Mouse (Mus musculus) heart, postnatal 0 days (tissue): ENCODE results near the gene Aatf. TPM values are rescaled to one million over a fixed set of nuclear protein-coding genes. Genes with fewer than 3 reads are reported as not detected.

Experiments used
- ATAC-seq: fragments of 200-750 bp; cut with Nextera tagmentation; 2 replicates; pipeline ENCODE4 v1.8.0; 2017; ENCODE audit warnings: low read depth, moderate number of reproducible peaks, moderate library complexity; ENCODE audit not compliant: insufficient read depth
- DNase-seq: peaks from one replicate; pipeline ENCODE4 v3.0.0-alpha.2; 2016; ENCODE audit warnings: low spot score
- H3K27ac ChIP-seq: fragments of 300-500 bp; sonication (generic); 2 replicates; pipeline ENCODE4 v1.5.1; 2014; ENCODE audit warnings: low read depth, mild to moderate bottlenecking
- H3K27me3 ChIP-seq: fragments of 300-500 bp; sonication (generic); 2 replicates; pipeline ENCODE4 v1.6.1; 2014; ENCODE audit warnings: low read length, mixed read lengths; ENCODE audit not compliant: control insufficient read depth, insufficient read depth
- H3K36me3 ChIP-seq: fragments of 300-500 bp; sonication (generic); replicated peaks from 2 replicates; pipeline ENCODE4 v1.6.1; 2014; ENCODE audit warnings: low read length, mixed read lengths; ENCODE audit not compliant: control insufficient read depth, insufficient read depth
- H3K4me1 ChIP-seq: fragments of 300-500 bp; sonication (generic); 2 replicates; pipeline ENCODE4 v1.6.1; 2014; ENCODE audit warnings: antibody characterized with exemption; ENCODE audit not compliant: control insufficient read depth, insufficient read depth
- H3K4me2 ChIP-seq: fragments of 300-500 bp; sonication (generic); 2 replicates; pipeline ENCODE4 v1.6.1; 2014; ENCODE audit warnings: low read depth, mild to moderate bottlenecking, low read length, moderate library complexity
- H3K4me3 ChIP-seq: fragments of 300-500 bp; sonication (generic); 2 replicates; pipeline ENCODE4 v1.5.1; 2014; ENCODE audit warnings: low read depth, low read length
- H3K9ac ChIP-seq: fragments of 300-500 bp; sonication (generic); replicated peaks from 2 replicates; pipeline ENCODE4 v1.6.1; 2014; ENCODE audit warnings: low read depth, low read length, mixed read lengths
- H3K9me3 ChIP-seq: fragments of 300-500 bp; sonication (generic); replicated peaks from 2 replicates; pipeline ENCODE4 v1.6.1; 2016; ENCODE audit warnings: low read length; ENCODE audit not compliant: control insufficient read depth
- CTCF ChIP-seq: IDR thresholded peaks from 2 replicates; pipeline ENCODE4 v1.5.1; 2016; ENCODE audit warnings: antibody characterized with exemption, control low read depth, low read depth
- EP300 ChIP-seq: IDR thresholded peaks from 2 replicates; pipeline ENCODE4 v1.6.1; 2016; ENCODE audit warnings: antibody characterized with exemption, low read depth
- WGBS: fragments of 180-500 bp; shearing (Covaris S2); extraction: QIAGEN DNeasy Blood & Tissue Kit; methylation state at CpG from one replicate; pipeline ENCODE4 v1.1.7; 2014; 5-methylcytosine and 5-hydroxymethylcytosine counted together
- polyA plus RNA-seq: library from polyadenylated mRNA; unstranded; fragments of >200 nt; fragmentation: Nextera tagmentation; extraction: Ambion mirVana; gene quantifications from 2 replicates; pipeline ENCODE4 v1.2.1, GENCODE M21; 2015
- total RNA-seq: library from RNA; depleted of rRNA; stranded (reverse); fragments of >200 nt; gene quantifications from 2 replicates; pipeline ENCODE4 v1.2.3, GENCODE M21; 2014; ENCODE audit warnings: low replicate concordance

Gene Aatf
- total and polyA plus RNA-seq, 2 experiments from 2014 or later = 7.1 to 16.3 TPM

DNA sequence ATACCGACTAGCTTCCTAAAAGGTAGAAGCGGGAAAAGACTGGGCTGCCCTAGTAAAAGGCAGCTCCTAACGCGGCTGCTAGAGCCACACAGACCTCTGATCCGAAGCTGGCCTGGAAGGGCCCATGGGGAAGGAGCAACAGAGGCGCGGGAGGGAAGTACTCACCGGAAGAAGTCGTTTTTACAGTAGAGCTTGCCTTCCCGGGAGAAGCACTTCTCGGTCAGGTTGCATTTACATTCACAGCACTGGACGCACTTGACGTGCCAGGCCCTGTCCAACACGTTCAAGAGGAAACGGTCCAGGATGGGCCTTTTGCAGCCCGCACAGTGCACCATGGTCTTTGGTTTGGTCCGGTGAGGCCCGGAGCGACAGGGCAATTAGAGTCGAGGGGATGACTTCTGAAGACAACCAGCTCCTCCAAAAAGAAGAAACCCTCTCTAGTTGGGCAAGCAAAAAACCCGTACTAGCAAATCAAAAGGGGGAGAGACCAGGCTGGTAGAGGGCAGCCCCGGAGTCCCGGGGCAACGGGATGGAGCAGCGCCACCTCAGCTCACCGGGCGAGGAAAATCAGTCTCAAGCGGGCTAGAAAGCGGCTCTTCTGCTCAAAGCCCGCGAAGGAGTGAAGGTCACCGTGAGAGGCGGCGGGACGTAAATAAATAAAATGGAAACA, 10.7 kb upstream of the Aatf start:
- no peak for DNase-seq
- Histone ChIP-seq H3K4me2 (peak overlapping the region; percentile 68; the same call in 1 of the 2 replicates), H3K36me3 (no peaks in the 10 kb centered on the region), H3K9ac (no peak overlapping the region), H3K27ac (no peak overlapping the region), H3K27me3 (peaks cover 99% of the 10 kb centered on the region), H3K4me3 (peak overlapping the region; percentile 54), H3K9me3 (no peaks in the 10 kb centered on the region), H3K4me1 (0 out of 2 replicates have a peak, but pooled peaks cover 8% of the 10 kb centered on the region)
- ATAC-seq = no peak
- TF ChIP-seq CTCF (no peak), EP300 (no peak)
- 2% methylated on average over 35 of the region's 35 CpGs for WGBS

DNA sequence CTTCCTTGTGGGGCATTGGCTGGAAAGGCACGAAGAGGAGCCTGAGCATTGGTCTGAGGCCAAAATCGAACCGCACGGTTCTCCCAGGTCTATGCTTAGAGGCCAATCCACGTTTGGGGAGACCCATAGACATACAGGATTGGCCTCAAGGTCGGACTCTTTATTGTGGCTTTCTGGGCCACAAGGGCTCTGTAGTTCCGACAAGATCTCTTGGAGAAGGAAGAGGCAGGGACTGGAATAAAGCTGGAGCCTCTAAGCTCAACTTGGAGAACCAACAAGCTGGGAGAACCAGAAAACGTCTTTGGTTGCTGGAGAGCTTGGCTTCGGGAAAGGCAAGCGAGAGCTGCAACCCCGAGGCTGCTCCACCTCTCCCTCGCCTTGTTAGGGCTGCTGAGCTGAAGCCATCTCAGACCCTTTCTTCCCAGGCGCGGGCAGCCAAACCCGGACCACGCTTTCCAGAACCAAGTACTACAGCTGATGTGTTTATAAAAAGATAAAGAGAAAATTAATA, 10.1 kb upstream of the Aatf start:
- ATAC-seq (no peak), DNase-seq (no peak)
- no peak overlapping the region for H3K4me2 ChIP-seq
- peaks cover 99% of the 10 kb centered on the region for H3K27me3 ChIP-seq
- no peaks in the 10 kb centered on the region for H3K36me3 ChIP-seq
- no peaks in the 10 kb centered on the region for H3K9me3 ChIP-seq
- no peak overlapping the region for H3K9ac ChIP-seq
- TF ChIP-seq CTCF = no peak
- TF ChIP-seq EP300 = no peak
- peak overlapping the region; percentile 54 for H3K4me3 ChIP-seq
- no peak overlapping the region for H3K27ac ChIP-seq
- H3K4me1 ChIP-seq = 0 out of 2 replicates have a peak, but pooled peaks cover 8% of the 10 kb centered on the region
- 3% methylated on average over 16 of the region's 16 CpGs for WGBS

DNA sequence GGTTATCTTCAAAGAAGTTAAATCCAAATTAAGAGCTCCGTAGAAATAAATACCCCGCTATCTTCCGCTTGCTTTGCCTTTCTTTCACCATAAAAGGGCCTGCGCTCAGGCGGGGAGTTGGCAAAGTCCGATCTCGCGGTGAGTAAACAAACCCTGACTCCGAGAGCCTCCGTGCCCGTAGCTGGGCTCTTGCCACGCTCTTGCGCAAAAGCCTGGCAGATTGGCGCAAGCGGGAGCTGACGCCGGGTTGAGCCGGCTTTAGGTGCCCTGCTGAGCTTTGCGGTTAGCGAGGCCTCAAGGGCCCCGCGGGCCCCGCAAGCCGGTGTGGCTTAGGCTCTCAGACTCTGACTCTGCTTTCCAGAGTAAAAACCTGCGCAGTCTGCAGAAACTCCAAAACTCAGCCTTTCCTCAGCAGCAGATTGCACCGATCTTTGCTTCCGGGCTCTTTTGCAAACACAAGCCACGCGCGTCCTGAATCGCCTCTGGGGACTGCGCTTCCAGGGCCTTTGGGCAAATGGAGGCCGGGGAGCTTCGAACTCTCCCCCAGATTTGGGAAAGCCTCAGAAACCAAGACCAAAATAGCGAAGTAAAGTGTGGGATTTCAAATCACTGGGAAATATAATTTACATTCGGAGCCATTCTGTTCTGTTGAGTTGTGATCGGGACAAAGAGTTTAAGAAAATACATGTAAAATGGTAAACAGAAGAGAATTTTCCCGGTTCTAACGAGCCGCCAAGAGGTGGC, 9.4 kb upstream of the Aatf start:
- 2% methylated on average over 40 of the region's 40 CpGs for WGBS
- ATAC-seq = peak; percentile 44; the same call in 1 of the 2 replicates

GRCm38 (mm10) chr11:84521751-84522299, 8.5 kb upstream of the Aatf start:
- DNase-seq = no peak
- no peak overlapping the region for H3K4me2 ChIP-seq
- H3K27ac ChIP-seq = no peak overlapping the region
- 21% methylated on average over 24 of the region's 24 CpGs for WGBS
- no peak overlapping the region for H3K9ac ChIP-seq
- ATAC-seq = no peak
- H3K4me3 ChIP-seq = no peak overlapping the region
- no peaks in the 10 kb centered on the region for H3K9me3 ChIP-seq
- 0 out of 2 replicates have a peak, but pooled peaks cover 8% of the 10 kb centered on the region for H3K4me1 ChIP-seq
- peaks cover 96% of the 10 kb centered on the region for H3K27me3 ChIP-seq
- TF ChIP-seq EP300 = no peak
- no peak for TF ChIP-seq CTCF
- H3K36me3 ChIP-seq = no peaks in the 10 kb centered on the region

More for the DNA sequence above, 9.4 kb upstream of the Aatf start:
- H3K4me2 ChIP-seq = peak overlapping the region; percentile 45
- H3K9ac ChIP-seq = no peak overlapping the region
- H3K27ac ChIP-seq = no peak overlapping the region
- no peaks in the 10 kb centered on the region for H3K36me3 ChIP-seq
- 0 out of 2 replicates have a peak, but pooled peaks cover 8% of the 10 kb centered on the region for H3K4me1 ChIP-seq
- H3K27me3 ChIP-seq = peaks cover 96% of the 10 kb centered on the region
- no peaks in the 10 kb centered on the region for H3K9me3 ChIP-seq
- DNase-seq = no peak
- peak overlapping the region; percentile 37 for H3K4me3 ChIP-seq
- no peak for TF ChIP-seq CTCF
- TF ChIP-seq EP300 = no peak

DNA sequence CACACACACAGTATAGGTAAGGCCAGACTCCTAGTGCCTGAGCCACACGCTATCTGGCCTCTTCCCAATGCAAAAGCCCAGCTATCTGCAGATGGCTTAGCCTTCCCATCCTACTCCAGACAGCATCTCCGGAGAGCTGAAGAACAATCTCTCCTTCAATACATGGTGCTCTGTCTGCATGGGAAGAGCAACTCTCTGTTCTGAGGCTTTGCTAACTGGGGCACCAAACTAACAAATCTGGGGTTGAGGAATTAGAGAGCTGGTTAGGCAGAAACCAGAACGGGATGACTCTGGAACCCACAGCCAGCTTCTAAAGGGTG, 7.7 kb upstream of the Aatf start:
- 0 out of 2 replicates have a peak, but pooled peaks cover 8% of the 10 kb centered on the region for H3K4me1 ChIP-seq
- no peak overlapping the region for H3K9ac ChIP-seq
- 40% methylated on average over 3 of the region's 3 CpGs for WGBS

More for the DNA sequence above, 7.7 kb upstream of the Aatf start:
- H3K9me3 ChIP-seq = no peaks in the 10 kb centered on the region
- H3K4me2 ChIP-seq = no peak overlapping the region
- H3K4me3 ChIP-seq = no peak overlapping the region
- peaks cover 96% of the 10 kb centered on the region for H3K27me3 ChIP-seq
- DNase-seq = no peak
- no peaks in the 10 kb centered on the region for H3K36me3 ChIP-seq
- H3K27ac ChIP-seq = no peak overlapping the region
- no peak for ATAC-seq
- TF ChIP-seq EP300 (no peak), CTCF (no peak)
